Mouse (Mus musculus): ENCODE data around the gene Dnpep. TPM values are rescaled to one million over a fixed set of nuclear protein-coding genes. Genes with fewer than 3 reads are reported as not detected.

The Dnpep gene
- total and polyA plus RNA-seq, 2 experiments from 2014 or later, result 135 to 140 TPM

DNA sequence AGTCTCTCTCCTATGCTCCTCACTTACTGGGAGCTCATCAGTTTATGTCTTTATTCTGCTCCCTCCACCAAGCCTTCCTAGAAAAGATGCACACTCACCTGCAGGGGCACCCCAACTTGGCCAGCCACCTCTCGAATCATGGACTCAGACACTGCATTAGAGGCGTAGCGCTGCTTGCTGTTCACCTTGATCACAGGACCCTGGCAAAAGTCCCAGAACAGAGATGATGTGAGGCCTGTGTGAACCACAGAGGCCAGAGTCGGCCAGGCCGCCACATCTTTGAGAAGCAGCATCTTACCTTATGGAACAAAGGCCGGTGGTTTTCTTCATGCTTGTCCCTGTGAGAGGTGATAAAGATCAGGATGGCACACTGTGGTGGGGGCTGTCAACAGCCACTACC, 6.1 kb downstream of the Dnpep start:
- WGBS, result 94% methylated on average over 6 of the region's 6 CpGs
- Histone ChIP-seq H3K4me2 (ENCODE audit: low read depth) (no peak overlapping the region), H3K27me3 (ENCODE audit: insufficient read depth, low read length) (no peaks in the 10 kb centered on the region), H3K9ac (no peak overlapping the region), H3K9me3 (ENCODE audit: low read length) (no peaks in the 10 kb centered on the region), H3K4me1 (ENCODE audit: insufficient read depth) (peaks cover 6% of the 10 kb centered on the region; the same call in 1 of the 2 replicates), H3K27ac (ENCODE audit: low read depth, low read length) (no peak overlapping the region), H3K4me3 (ENCODE audit: low read depth, low read length) (no peak overlapping the region), H3K36me3 (ENCODE audit: insufficient read depth) (peaks cover 77% of the 10 kb centered on the region)
- DNase-seq (no peak), ATAC-seq (no peak)
- TF ChIP-seq CTCF (IDR thresholded peaks at IDR 0.05; ENCODE audit: low read depth), result no peak

DNA sequence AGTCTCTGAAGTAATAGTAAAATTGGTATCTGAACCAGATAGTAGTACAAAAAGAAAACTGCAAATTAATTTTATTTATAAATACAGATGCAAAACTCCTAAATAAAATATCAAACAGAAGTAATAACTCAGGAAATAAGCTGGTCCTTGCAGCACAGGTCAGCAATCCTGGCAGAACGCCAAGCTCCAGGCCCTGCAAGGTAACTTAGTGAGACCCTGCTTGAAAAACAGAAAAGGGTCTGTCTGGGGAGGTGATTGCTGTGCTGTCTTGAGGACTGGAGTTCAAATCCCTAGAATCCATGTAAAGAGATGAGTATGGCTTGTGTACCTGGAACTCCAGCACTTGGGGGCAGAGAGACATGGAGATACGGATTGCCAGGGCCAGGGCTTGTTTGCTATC, 13.1 kb downstream of the Dnpep start:
- no peak overlapping the region for H3K27ac ChIP-seq (ENCODE audit: low read depth, low read length)
- H3K27me3 ChIP-seq (ENCODE audit: insufficient read depth, low read length), result no peaks in the 10 kb centered on the region
- no peak overlapping the region for H3K4me3 ChIP-seq (ENCODE audit: low read depth, low read length)
- no peak overlapping the region for H3K4me2 ChIP-seq (ENCODE audit: low read depth)
- H3K9ac ChIP-seq, result no peak overlapping the region
- peaks cover 27% of the 10 kb centered on the region for H3K36me3 ChIP-seq (ENCODE audit: insufficient read depth)
- ATAC-seq (no peak), DNase-seq (no peak)
- no peak for TF ChIP-seq CTCF (IDR thresholded peaks at IDR 0.05; ENCODE audit: low read depth)
- 76% methylated on average over 2 of the region's 2 CpGs for WGBS
- H3K9me3 ChIP-seq (ENCODE audit: low read length), result no peaks in the 10 kb centered on the region
- no peaks in the 10 kb centered on the region for H3K4me1 ChIP-seq (ENCODE audit: insufficient read depth)

DNA sequence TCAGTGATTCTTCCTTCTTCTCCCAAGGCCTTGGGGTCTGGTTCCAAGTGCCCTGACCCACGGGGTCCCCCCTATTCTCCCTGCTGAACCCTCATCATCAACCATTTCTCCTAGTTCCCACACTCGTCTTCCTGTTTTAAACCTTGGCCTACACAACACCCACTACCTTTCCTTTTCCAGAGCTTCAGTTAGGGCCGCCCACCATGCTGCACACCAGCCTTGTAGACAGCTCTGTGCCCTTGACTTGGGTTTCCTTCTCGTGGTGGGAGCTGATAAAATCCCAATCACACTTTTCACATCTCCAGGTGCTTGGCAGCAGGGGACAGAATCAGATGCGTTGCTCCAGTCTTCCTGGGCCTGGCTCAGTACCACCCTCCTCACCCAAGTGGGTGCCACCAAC, 23.5 kb downstream of the Dnpep start:
- no peak for DNase-seq
- no peak for TF ChIP-seq CTCF (IDR thresholded peaks at IDR 0.05; ENCODE audit: low read depth)
- ATAC-seq, result no peak
- Histone ChIP-seq H3K4me3 (ENCODE audit: low read depth, low read length) (no peak overlapping the region), H3K36me3 (ENCODE audit: insufficient read depth) (no peaks in the 10 kb centered on the region), H3K4me1 (ENCODE audit: insufficient read depth) (peaks cover 9% of the 10 kb centered on the region), H3K9me3 (ENCODE audit: low read length) (no peaks in the 10 kb centered on the region), H3K27ac (ENCODE audit: low read depth, low read length) (no peak overlapping the region), H3K9ac (no peak overlapping the region), H3K27me3 (ENCODE audit: insufficient read depth, low read length) (no peaks in the 10 kb centered on the region), H3K4me2 (ENCODE audit: low read depth) (no peak overlapping the region)
- 82% methylated on average over 5 of the region's 5 CpGs for WGBS

DNA sequence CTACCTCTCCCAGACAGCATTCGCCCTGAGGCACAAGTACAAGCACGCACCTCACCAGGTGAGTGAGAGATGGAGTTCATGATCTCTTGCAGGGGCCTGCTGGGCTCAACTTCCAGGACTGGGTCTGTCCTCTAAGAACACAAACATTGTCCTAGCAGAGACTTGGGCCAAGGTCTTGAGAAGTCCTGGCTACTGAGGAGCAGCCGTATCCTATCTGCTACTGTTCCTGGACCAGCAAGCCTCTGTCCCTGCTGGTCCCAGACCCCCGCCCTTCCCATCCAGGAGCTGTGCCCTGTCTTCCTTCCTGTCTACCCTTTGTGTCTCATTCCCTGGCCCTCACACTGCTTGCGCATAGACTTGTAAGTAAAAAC, 24.5 kb downstream of the Dnpep start:
- no peak overlapping the region for H3K4me2 ChIP-seq (ENCODE audit: low read depth)
- ATAC-seq, result no peak
- H3K9me3 ChIP-seq (ENCODE audit: low read length), result no peaks in the 10 kb centered on the region
- H3K4me3 ChIP-seq (ENCODE audit: low read depth, low read length), result no peak overlapping the region
- H3K27me3 ChIP-seq (ENCODE audit: insufficient read depth, low read length), result no peaks in the 10 kb centered on the region
- TF ChIP-seq CTCF (IDR thresholded peaks at IDR 0.05; ENCODE audit: low read depth), result no peak
- no peak overlapping the region for H3K9ac ChIP-seq
- no peak overlapping the region for H3K27ac ChIP-seq (ENCODE audit: low read depth, low read length)
- 92% methylated on average over 5 of the region's 5 CpGs for WGBS
- no peaks in the 10 kb centered on the region for H3K36me3 ChIP-seq (ENCODE audit: insufficient read depth)
- no peak for DNase-seq
- H3K4me1 ChIP-seq (ENCODE audit: insufficient read depth), result peaks cover 12% of the 10 kb centered on the region

DNA sequence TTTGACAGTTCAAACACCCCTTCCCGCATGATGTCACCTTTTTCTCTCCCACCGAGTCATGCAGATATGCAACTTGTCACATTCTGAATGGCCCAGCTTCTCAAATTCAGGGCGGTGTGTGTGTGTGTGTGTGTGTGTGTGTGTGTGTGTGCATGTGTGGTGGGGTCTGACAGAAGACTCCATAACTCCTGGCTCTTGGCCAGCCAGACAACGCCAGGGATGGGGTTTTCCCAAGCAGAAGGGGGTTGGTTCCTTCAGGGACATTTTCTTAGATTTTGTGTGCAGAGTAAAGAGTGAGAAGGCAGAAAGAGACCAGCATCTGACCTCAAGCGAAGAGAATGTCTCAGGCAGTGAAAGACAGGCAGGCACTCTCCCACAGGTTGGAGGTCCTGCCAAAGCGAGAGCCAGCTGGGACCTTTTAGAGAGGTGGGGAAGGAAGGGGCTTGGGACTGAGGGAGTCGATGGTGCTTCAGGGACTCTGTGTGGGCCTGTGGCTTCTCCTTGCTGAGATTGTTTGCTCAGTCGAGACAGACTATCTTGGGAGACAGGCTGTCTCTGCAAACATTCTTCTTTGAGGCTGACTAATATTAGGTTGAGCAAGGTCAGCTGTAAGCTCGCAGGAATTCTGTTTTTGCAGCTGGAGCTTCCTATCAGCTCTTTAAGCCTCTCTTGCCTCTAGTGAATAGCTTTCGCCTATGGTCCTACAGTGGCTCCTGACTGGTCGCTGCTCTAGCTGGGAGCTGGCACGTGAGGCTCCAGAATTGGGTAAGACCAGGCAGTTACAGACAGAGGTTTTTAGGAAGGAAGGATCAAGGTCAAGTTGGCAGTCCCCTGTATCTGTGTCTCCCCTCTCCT, 25.1 kb downstream of the Dnpep start:
- no peak overlapping the region for H3K9ac ChIP-seq
- DNase-seq (no peak), ATAC-seq (no peak)
- H3K27ac ChIP-seq (ENCODE audit: low read depth, low read length), result no peak overlapping the region
- H3K4me3 ChIP-seq (ENCODE audit: low read depth, low read length), result no peak overlapping the region
- H3K36me3 ChIP-seq (ENCODE audit: insufficient read depth), result no peaks in the 10 kb centered on the region
- 53% methylated on average over 12 of the region's 12 CpGs for WGBS
- H3K4me1 ChIP-seq (ENCODE audit: insufficient read depth), result peaks cover 12% of the 10 kb centered on the region
- TF ChIP-seq CTCF (IDR thresholded peaks at IDR 0.05; ENCODE audit: low read depth), result no peak
- H3K27me3 ChIP-seq (ENCODE audit: insufficient read depth, low read length), result no peaks in the 10 kb centered on the region
- no peak overlapping the region for H3K4me2 ChIP-seq (ENCODE audit: low read depth)
- no peaks in the 10 kb centered on the region for H3K9me3 ChIP-seq (ENCODE audit: low read length)

DNA sequence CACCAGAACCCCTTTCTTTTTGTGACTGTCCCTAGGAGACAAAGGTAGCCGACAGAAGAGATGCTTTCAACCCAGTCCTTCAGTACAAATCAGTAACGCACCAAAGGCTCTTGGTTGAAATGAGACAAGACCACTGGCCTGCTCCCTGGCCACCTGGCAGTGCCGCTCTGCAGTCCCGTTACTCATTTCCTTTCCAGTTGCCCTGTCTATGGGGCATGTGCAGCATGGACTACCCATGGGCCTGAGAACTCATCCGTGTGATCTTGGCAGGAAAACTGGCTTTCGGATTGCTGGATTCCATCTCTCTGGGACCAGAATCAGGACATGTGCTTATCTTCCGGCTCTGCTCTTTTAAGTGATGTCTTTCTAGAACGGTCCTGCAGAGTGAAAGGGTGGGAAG, 26.5 kb downstream of the Dnpep start:
- no peak overlapping the region for H3K4me2 ChIP-seq (ENCODE audit: low read depth)
- no peak overlapping the region for H3K9ac ChIP-seq
- 82% methylated on average over 8 of the region's 8 CpGs for WGBS
- ATAC-seq, result no peak
- no peak overlapping the region for H3K27ac ChIP-seq (ENCODE audit: low read depth, low read length)
- peaks cover 12% of the 10 kb centered on the region for H3K4me1 ChIP-seq (ENCODE audit: insufficient read depth)
- TF ChIP-seq CTCF (IDR thresholded peaks at IDR 0.05; ENCODE audit: low read depth), result no peak
- no peaks in the 10 kb centered on the region for H3K36me3 ChIP-seq (ENCODE audit: insufficient read depth)
- H3K9me3 ChIP-seq (ENCODE audit: low read length), result no peaks in the 10 kb centered on the region
- no peaks in the 10 kb centered on the region for H3K27me3 ChIP-seq (ENCODE audit: insufficient read depth, low read length)
- H3K4me3 ChIP-seq (ENCODE audit: low read depth, low read length), result no peak overlapping the region
- DNase-seq, result no peak

DNA sequence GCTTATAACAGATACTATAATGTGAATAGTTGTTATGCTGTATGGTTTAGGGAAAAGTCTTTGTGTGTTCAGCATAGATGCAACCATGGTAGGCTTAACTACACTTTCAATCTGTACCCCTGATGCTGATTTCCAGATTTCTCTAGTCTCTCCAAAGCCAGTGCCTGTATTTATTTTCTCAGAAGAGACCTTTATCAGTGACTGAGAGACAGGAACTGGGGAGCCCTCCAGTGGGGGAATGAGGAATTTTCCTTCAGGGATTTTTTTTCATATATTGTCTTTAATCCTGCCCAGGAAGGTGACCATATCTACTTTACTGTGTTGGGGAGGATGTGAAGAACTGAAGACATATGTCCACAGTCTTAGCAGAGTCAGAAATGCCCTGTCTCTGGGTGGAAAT, 27.2 kb downstream of the Dnpep start:
- DNase-seq, result peak; percentile 80
- Histone ChIP-seq H3K9ac (no peak overlapping the region), H3K4me1 (ENCODE audit: insufficient read depth) (peaks cover 12% of the 10 kb centered on the region), H3K9me3 (ENCODE audit: low read length) (no peaks in the 10 kb centered on the region), H3K36me3 (ENCODE audit: insufficient read depth) (no peaks in the 10 kb centered on the region), H3K4me3 (ENCODE audit: low read depth, low read length) (no peak overlapping the region), H3K27ac (ENCODE audit: low read depth, low read length) (peak overlapping the region; percentile 62; the same call in 1 of the 2 replicates), H3K4me2 (ENCODE audit: low read depth) (no peak overlapping the region), H3K27me3 (ENCODE audit: insufficient read depth, low read length) (no peaks in the 10 kb centered on the region)
- peak; percentile 64 for ATAC-seq
- peak; percentile 72 for TF ChIP-seq CTCF (IDR thresholded peaks at IDR 0.05; ENCODE audit: low read depth)

Data from forebrain, postnatal 0 days (tissue).